Mouse (Mus musculus) intestine, embryonic 15.5 days (tissue): ENCODE measurements around the gene Kcnj13. TPM values are rescaled to one million over a fixed set of nuclear protein-coding genes. Genes with fewer than 3 reads are reported as not detected.

ENCODE experiments used
- ATAC-seq: fragments of 200-750 bp; cut with Nextera tagmentation; 2 replicates; pipeline ENCODE4 v1.8.0; 2017; ENCODE audit warnings: moderate TSS enrichment, moderate library complexity
- H3K27ac ChIP-seq: fragments of 300-500 bp; sonication (generic); 2 replicates; pipeline ENCODE4 v1.5.1; 2015; ENCODE audit warnings: mild to moderate bottlenecking, inconsistent platforms
- H3K27me3 ChIP-seq: fragments of 300-500 bp; sonication (generic); replicated peaks from 2 replicates; pipeline ENCODE4 v1.6.1; 2015; ENCODE audit warnings: inconsistent platforms
- H3K36me3 ChIP-seq: fragments of 300-500 bp; sonication (generic); 2 replicates; pipeline ENCODE4 v1.6.1; 2015; ENCODE audit warnings: inconsistent platforms
- H3K4me1 ChIP-seq: fragments of 300-500 bp; sonication (generic); replicated peaks from 2 replicates; pipeline ENCODE4 v1.6.1; 2015; ENCODE audit warnings: inconsistent platforms
- H3K4me2 ChIP-seq: fragments of 300-500 bp; sonication (generic); replicated peaks from 2 replicates; pipeline ENCODE4 v1.6.1; 2015; ENCODE audit warnings: mild to moderate bottlenecking, inconsistent platforms
- H3K4me3 ChIP-seq: fragments of 300-500 bp; sonication (generic); replicated peaks from 2 replicates; pipeline ENCODE4 v1.5.1; 2015; ENCODE audit warnings: inconsistent platforms
- H3K9ac ChIP-seq: fragments of 300-500 bp; sonication (generic); 2 replicates; pipeline ENCODE4 v1.6.1; 2015; ENCODE audit warnings: inconsistent platforms
- H3K9me3 ChIP-seq: fragments of 300-500 bp; sonication (generic); 2 replicates; pipeline ENCODE4 v1.6.1; 2016; ENCODE audit warnings: inconsistent platforms
- WGBS: fragments of 180-500 bp; shearing (Covaris S2); methylation state at CpG from one replicate; pipeline ENCODE4 v1.1.7; 2015; 5-methylcytosine and 5-hydroxymethylcytosine counted together
- polyA plus RNA-seq: library from polyadenylated mRNA; unstranded; fragments of >200 nt; fragmentation: Nextera tagmentation; extraction: Ambion mirVana; gene quantifications from 2 replicates; pipeline ENCODE4 v1.2.1, GENCODE M21; 2015

The Kcnj13 gene
- polyA plus RNA-seq, 1 experiment from 2014 or later, result 0.45 TPM

GRCm38 (mm10) chr1:87378024-87378560 is 16.4 kb downstream of the Kcnj13 start:
- no peak overlapping the region for H3K9ac ChIP-seq
- no peaks in the 10 kb centered on the region for H3K27me3 ChIP-seq
- 82% methylated on average over 3 of the region's 3 CpGs for WGBS
- no peak overlapping the region for H3K4me2 ChIP-seq
- no peaks in the 10 kb centered on the region for H3K4me1 ChIP-seq
- H3K36me3 ChIP-seq, result peaks cover 7% of the 10 kb centered on the region; the same call in 1 of the 2 replicates
- no peak overlapping the region for H3K27ac ChIP-seq
- no peak for ATAC-seq
- no peaks in the 10 kb centered on the region for H3K9me3 ChIP-seq
- no peak overlapping the region for H3K4me3 ChIP-seq

- Histone ChIP-seq H3K9me3 (no peaks in the 10 kb centered on the region), H3K27me3 (no peaks in the 10 kb centered on the region), H3K36me3 (peaks cover 3% of the 10 kb centered on the region; the same call in 1 of the 2 replicates), H3K4me1 (no peaks in the 10 kb centered on the region), H3K27ac (no peak overlapping the region), H3K4me2 (no peak overlapping the region), H3K9ac (no peak overlapping the region), H3K4me3 (no peak overlapping the region)
- ATAC-seq, result no peak
- 52% methylated on average over 1 of the region's 1 CpGs for WGBS
Measured at GRCm38 (mm10) chr1:87360276-87360675, 34.3 kb downstream of the Kcnj13 start.

- Histone ChIP-seq H3K9me3 (no peaks in the 10 kb centered on the region), H3K4me1 (no peaks in the 10 kb centered on the region), H3K4me3 (no peak overlapping the region), H3K9ac (no peak overlapping the region), H3K27ac (no peak overlapping the region), H3K4me2 (no peak overlapping the region), H3K27me3 (no peaks in the 10 kb centered on the region), H3K36me3 (no peaks in the 10 kb centered on the region)
- ATAC-seq, result no peak
- WGBS, result 78% methylated on average over 2 of the region's 2 CpGs
Measured at GRCm38 (mm10) chr1:87350576-87350975, 44.0 kb downstream of the Kcnj13 start.

Other genes with a start within 250 kb of the Kcnj13 start
- 2.4 and 2.5 TPM in 2 replicates for gene Ecel1, start 238.2 kb downstream of the Kcnj13 start, polyA plus RNA-seq
- gene Prss56, start 211.4 kb downstream of the Kcnj13 start, polyA plus RNA-seq, result not detected in 2 replicates
- not detected in 2 replicates for gene Chrnd, start 204.1 kb downstream of the Kcnj13 start, polyA plus RNA-seq
- 0.18 TPM in 1 of 2 replicates, not detected in the other for gene Chrng, start 190.1 kb downstream of the Kcnj13 start, polyA plus RNA-seq
- 169 and 170 TPM in 2 replicates for gene Eif4e2, start 180.8 kb downstream of the Kcnj13 start, polyA plus RNA-seq
- 0.08 and 0.57 TPM in 2 replicates for gene Efhd1, start 130.4 kb downstream of the Kcnj13 start, polyA plus RNA-seq
- gene Gigyf2, start 67.7 kb downstream of the Kcnj13 start, polyA plus RNA-seq, result 46.8 and 47.5 TPM in 2 replicates
- gene Snorc, start 75.5 kb upstream of the Kcnj13 start, polyA plus RNA-seq, result not detected in 2 replicates
- 3.2 and 3.4 TPM in 2 replicates for gene Neu2, start 115.2 kb upstream of the Kcnj13 start, polyA plus RNA-seq
- 17.9 and 19.6 TPM in 2 replicates for gene Ngef, start 179.1 kb upstream of the Kcnj13 start, polyA plus RNA-seq
- 4.0 and 4.3 TPM in 2 replicates for gene Inpp5d, start 225.6 kb upstream of the Kcnj13 start, polyA plus RNA-seq